Mouse (Mus musculus) CD4-positive, CD25-positive, alpha-beta regulatory T cell, adult 2 months (primary cell): ENCODE results near the gene Gm11757.
"Not testable (repeated sequence)": the region's sequence is repeated elsewhere in the genome, so short reads cannot be mapped to it uniquely, and the experiment has no call there.

ENCODE experiments used
- DNase-seq: peaks from one replicate; pipeline ENCODE4 v3.0.0-alpha.2; 2012; ENCODE audit warnings: low read depth, low spot score

Gm11757 gene

GRCm38 (mm10) chr4:73891012-73891411, at the start of gene Gm11757:
Gene Gm11757 (minus strand): TSS chr4:73891112.
- DNase-seq, result not testable (repeated sequence)

DNA sequence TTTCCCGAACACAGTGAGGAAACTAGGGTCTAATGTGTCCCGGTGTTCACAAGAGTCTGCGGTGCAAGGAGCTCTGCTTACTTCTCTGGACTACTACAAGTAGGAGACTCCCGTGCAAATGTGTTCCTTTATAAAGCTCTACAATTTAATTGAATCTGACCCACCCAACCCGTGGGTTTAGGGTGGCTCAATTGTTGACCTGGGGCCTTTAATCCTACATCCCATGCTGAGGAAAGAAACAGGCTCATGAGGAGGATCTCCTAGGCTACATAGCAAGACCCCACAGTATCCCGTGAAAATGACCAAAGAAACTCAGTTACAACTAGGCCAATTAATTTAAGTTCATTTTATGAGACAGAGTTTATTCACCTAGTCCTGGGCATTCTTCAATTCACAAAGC, 29.7 kb upstream of the Gm11757 start, which contains the start of gene Gm11756:
Gm11756 (minus strand) TSS at position 101 of the 400 bp plus-strand sequence.
- not testable (repeated sequence) for DNase-seq

DNA sequence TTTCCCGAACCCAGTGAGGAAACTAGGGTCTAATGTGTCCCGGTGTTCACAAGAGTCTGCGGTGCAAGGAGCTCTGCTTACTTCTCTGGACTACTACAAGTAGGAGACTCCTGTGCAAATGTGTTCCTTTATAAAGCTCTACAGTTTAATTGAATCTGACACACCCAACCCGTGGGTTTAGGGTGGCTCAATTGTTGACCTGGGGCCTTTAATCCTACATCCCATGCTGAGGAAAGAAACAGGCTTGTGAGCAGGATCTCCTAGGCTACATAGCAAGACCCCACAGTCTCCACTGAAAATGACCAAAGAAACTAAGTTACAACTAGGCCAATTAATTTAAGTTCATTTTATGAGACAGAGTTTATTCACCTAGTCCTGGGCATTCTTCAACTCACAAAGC, 14.9 kb upstream of the Gm11757 start, which contains the start of gene Gm13871:
Gm13871 (minus strand) TSS at position 101 of the 400 bp plus-strand sequence.
- DNase-seq, result not testable (repeated sequence)

DNA sequence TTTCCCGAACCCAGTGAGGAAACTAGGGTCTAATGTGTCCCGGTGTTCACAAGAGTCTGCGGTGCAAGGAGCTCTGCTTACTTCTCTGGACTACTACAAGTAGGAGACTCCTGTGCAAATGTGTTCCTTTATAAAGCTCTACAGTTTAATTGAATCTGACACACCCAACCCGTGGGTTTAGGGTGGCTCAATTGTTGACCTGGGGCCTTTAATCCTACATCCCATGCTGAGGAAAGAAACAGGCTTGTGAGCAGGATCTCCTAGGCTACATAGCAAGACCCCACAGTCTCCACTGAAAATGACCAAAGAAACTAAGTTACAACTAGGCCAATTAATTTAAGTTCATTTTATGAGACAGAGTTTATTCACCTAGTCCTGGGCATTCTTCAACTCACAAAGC, 14.7 kb downstream of the Gm11757 start, which contains the start of gene Gm11758:
Gm11758 (minus strand) TSS at position 101 of the 400 bp plus-strand sequence.
- DNase-seq, result not testable (repeated sequence)
